Mouse (Mus musculus) kidney, postnatal 0 days (tissue): ENCODE results near the gene Coq8a. TPM values are rescaled to one million over a fixed set of nuclear protein-coding genes. Genes with fewer than 3 reads are reported as not detected.

Experiments used
- ATAC-seq: fragments of 200-750 bp; cut with Nextera tagmentation; replicated peaks from 2 replicates; pipeline ENCODE4 v1.8.0; 2017; ENCODE audit warnings: low read depth, moderate number of reproducible peaks, moderate TSS enrichment, moderate library complexity; ENCODE audit not compliant: low FRiP score
- DNase-seq: peaks from one replicate; pipeline ENCODE4 v3.0.0-alpha.2; 2016; ENCODE audit warnings: low spot score
- H3K27ac ChIP-seq: fragments of 300-500 bp; sonication (generic); 2 replicates; pipeline ENCODE4 v1.5.1; 2014; ENCODE audit warnings: mild to moderate bottlenecking
- H3K27me3 ChIP-seq: fragments of 300-500 bp; sonication (generic); 2 replicates; pipeline ENCODE4 v1.6.1; 2014; ENCODE audit warnings: low read length, mixed read lengths; ENCODE audit not compliant: insufficient read depth
- H3K36me3 ChIP-seq: fragments of 300-500 bp; sonication (generic); 2 replicates; pipeline ENCODE4 v1.6.1; 2014; ENCODE audit warnings: low read length, mixed read lengths; ENCODE audit not compliant: insufficient read depth
- H3K4me1 ChIP-seq: fragments of 300-500 bp; sonication (generic); replicated peaks from 2 replicates; pipeline ENCODE4 v1.6.1; 2014; ENCODE audit warnings: antibody characterized with exemption, low read length, mixed read lengths; ENCODE audit not compliant: insufficient read depth
- H3K4me2 ChIP-seq: fragments of 300-500 bp; sonication (generic); 2 replicates; pipeline ENCODE4 v1.6.1; 2014; ENCODE audit warnings: mild to moderate bottlenecking, low read length, moderate library complexity, mixed read lengths
- H3K4me3 ChIP-seq: fragments of 300-500 bp; sonication (generic); replicated peaks from 2 replicates; pipeline ENCODE4 v1.5.1; 2014; ENCODE audit warnings: low read depth, low read length
- H3K9ac ChIP-seq: fragments of 300-500 bp; sonication (generic); 2 replicates; pipeline ENCODE4 v1.6.1; 2014; ENCODE audit warnings: low read depth, low read length
- H3K9me3 ChIP-seq: fragments of 300-500 bp; sonication (generic); replicated peaks from 2 replicates; pipeline ENCODE4 v1.6.1; 2016; ENCODE audit warnings: low read length, inconsistent platforms, mixed read lengths
- CTCF ChIP-seq: IDR thresholded peaks from 2 replicates; pipeline ENCODE4 v1.5.1; 2016; ENCODE audit warnings: antibody characterized with exemption, low read depth, mild to moderate bottlenecking, moderate library complexity
- WGBS: fragments of 180-500 bp; shearing (Covaris S2); extraction: QIAGEN DNeasy Blood & Tissue Kit; methylation state at CpG from one replicate; pipeline ENCODE4 v1.1.7; 2014; 5-methylcytosine and 5-hydroxymethylcytosine counted together
- polyA plus RNA-seq: library from polyadenylated mRNA; unstranded; fragments of >200 nt; fragmentation: Nextera tagmentation; extraction: Ambion mirVana; gene quantifications from 2 replicates; pipeline ENCODE4 v1.2.1, GENCODE M21; 2015

The Coq8a gene
- polyA plus RNA-seq, 1 experiment from 2014 or later: 31.5 TPM

DNA sequence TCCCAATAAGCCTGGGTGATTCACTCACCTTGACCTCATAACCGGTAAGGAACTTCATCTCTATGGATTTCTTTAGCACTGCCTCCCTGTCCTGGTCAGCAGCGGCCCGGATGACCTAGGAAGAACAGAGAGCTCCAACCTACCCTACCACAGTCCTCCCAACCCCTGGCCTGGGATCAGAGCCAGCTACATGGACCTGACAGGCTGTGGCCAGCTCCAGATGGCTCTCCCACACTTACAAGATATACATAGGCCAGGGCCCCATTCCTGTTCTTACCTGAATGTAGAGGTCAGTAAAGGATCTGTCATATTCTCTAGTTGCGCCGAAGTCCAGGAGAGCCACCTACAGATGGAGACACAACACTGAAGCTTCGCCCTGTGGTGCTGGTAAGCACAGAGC lies 31.1 kb downstream of the Coq8a start:
- TF ChIP-seq CTCF: no peak
- Histone ChIP-seq H3K27me3 (no peaks in the 10 kb centered on the region), H3K27ac (no peak overlapping the region), H3K4me2 (no peak overlapping the region), H3K9ac (no peak overlapping the region), H3K36me3 (peaks cover 17% of the 10 kb centered on the region; the same call in 1 of the 2 replicates), H3K4me1 (no peaks in the 10 kb centered on the region), H3K9me3 (no peaks in the 10 kb centered on the region), H3K4me3 (no peak overlapping the region)
- 88% methylated on average over 6 of the region's 6 CpGs for WGBS
- DNase-seq: no peak
- ATAC-seq: no peak

DNA sequence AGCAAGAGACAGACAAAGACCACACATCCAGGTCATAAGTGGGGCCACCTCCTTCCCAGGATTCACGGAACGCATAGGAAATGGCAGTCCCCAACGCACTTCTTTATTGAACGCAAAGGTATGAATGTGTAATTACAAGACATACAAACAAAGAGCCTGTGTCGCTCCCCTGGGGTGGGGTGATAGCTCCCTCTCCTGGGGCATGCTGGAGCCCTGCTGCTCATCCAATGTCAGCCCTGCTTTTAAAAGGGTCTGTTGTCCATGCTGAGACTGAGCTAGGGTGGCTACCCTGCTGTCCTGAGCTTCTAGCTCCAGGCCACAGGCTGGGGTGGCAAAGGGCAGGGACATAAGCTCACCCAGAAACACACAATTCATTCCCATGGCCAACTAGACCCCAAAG lies 32.9 kb downstream of the Coq8a start:
- 87% methylated on average over 5 of the region's 5 CpGs for WGBS
- no peak for DNase-seq
- H3K4me2 ChIP-seq: no peak overlapping the region

DNA sequence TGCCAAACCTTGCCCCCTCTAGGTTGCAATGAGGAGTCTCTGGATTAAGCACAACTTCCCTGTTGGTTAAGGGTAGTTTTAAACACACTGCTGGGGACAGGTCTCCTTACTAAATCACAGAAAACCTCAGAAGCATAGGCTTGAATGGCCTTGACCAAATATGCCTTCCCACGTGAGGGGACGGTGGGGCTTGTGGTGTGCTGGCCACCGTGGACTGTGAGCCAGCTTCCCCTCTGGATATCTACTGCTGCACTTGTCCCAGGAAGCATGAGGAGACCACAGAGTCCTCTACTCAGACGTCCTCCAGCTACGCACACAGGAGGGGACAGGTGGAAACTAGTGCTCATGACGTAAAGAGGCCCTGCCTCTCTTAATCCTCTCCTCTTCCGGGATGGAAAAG lies 36.4 kb downstream of the Coq8a start:
- Histone ChIP-seq H3K36me3 (peaks cover 27% of the 10 kb centered on the region), H3K4me3 (no peak overlapping the region), H3K9me3 (no peaks in the 10 kb centered on the region), H3K4me2 (no peak overlapping the region), H3K27me3 (no peaks in the 10 kb centered on the region), H3K9ac (no peak overlapping the region), H3K27ac (no peak overlapping the region), H3K4me1 (no peaks in the 10 kb centered on the region)
- 82% methylated on average over 7 of the region's 7 CpGs for WGBS
- ATAC-seq (no peak), DNase-seq (no peak)
- no peak for TF ChIP-seq CTCF

More for the DNA sequence above, 32.9 kb downstream of the Coq8a start:
- peak; percentile 29; the same call in 1 of the 2 replicates for TF ChIP-seq CTCF
- H3K9ac ChIP-seq: no peak overlapping the region
- no peak overlapping the region for H3K27ac ChIP-seq
- H3K36me3 ChIP-seq: peaks cover 33% of the 10 kb centered on the region
- no peaks in the 10 kb centered on the region for H3K9me3 ChIP-seq
- H3K4me3 ChIP-seq: no peak overlapping the region
- no peaks in the 10 kb centered on the region for H3K4me1 ChIP-seq
- no peak for ATAC-seq
- H3K27me3 ChIP-seq: no peaks in the 10 kb centered on the region

DNA sequence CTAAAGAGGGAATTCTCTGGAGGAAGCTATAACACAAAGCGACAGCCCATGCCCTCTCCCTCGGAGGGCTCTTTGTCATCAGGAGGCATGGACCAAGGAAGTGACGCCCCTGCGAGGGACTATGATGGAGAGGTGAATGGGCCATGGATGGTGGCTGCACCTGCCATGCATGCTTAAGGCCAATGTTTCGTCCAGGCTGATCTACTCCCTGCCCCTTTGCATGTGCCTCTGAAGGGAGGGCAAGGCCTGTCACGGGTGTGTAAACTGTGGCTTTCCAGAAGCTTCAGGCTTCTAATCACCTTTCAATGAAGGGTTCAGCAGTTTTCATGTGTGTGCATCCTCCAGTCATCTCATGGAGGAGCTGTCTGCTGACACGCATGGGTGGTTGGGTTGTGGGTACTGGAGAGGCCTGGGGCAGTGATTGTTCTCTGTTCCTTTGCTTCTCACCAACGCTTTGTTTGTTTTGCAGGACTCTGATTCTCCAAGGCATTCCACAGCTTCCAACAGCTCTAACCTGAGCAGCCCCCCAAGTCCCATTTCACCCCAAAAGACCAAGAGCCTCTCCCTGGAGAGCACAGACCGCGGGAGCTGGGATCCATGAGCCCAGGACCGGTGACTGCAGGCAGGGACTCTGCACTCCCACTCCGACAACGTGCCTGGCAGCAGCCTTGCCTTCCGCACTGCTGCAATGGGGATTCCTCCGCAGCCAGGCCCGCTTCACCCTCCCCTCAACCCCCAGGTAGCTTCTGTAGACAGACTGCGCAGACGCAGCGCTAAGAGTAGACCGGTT lies 37.6 kb downstream of the Coq8a start:
- Histone ChIP-seq H3K9me3 (no peaks in the 10 kb centered on the region), H3K27me3 (no peaks in the 10 kb centered on the region), H3K36me3 (peaks cover 25% of the 10 kb centered on the region)

DNA sequence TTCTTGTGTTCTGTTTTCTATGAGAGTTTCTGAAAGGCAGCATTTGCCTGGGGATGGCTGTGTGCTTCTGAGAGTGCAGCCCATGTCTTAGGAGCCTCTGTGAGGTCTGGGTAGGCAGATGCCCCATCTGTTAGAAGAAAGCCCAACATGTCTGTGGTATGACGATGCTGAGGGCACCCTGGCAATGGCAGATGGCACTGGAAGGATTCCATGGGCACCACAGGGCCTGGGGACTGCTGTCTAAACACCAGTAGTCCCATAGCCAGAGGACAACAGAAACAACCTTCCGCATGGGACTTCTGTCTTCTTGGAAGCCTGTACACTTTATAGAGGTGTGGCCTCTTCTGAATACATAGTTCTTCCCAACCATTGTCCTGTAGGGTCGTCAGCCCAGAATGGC lies 38.2 kb downstream of the Coq8a start:
- no peak overlapping the region for H3K4me3 ChIP-seq
- H3K27ac ChIP-seq: no peak overlapping the region
- WGBS: 75% methylated on average over 3 of the region's 3 CpGs
- no peaks in the 10 kb centered on the region for H3K27me3 ChIP-seq
- no peaks in the 10 kb centered on the region for H3K4me1 ChIP-seq
- no peak overlapping the region for H3K9ac ChIP-seq
- H3K4me2 ChIP-seq: no peak overlapping the region
- no peak for TF ChIP-seq CTCF
- DNase-seq: no peak
- peaks cover 19% of the 10 kb centered on the region; the same call in 1 of the 2 replicates for H3K36me3 ChIP-seq
- no peak for ATAC-seq
- no peaks in the 10 kb centered on the region for H3K9me3 ChIP-seq

More for the DNA sequence above, 37.6 kb downstream of the Coq8a start:
- no peak for TF ChIP-seq CTCF
- peak; percentile 44; the same call in 1 of the 2 replicates for ATAC-seq
- no peaks in the 10 kb centered on the region for H3K4me1 ChIP-seq
- H3K27ac ChIP-seq: no peak overlapping the region
- H3K4me3 ChIP-seq: no peak overlapping the region
- peak; percentile 51 for DNase-seq
- WGBS: 76% methylated on average over 20 of the region's 20 CpGs
- no peak overlapping the region for H3K9ac ChIP-seq
- no peak overlapping the region for H3K4me2 ChIP-seq

DNA sequence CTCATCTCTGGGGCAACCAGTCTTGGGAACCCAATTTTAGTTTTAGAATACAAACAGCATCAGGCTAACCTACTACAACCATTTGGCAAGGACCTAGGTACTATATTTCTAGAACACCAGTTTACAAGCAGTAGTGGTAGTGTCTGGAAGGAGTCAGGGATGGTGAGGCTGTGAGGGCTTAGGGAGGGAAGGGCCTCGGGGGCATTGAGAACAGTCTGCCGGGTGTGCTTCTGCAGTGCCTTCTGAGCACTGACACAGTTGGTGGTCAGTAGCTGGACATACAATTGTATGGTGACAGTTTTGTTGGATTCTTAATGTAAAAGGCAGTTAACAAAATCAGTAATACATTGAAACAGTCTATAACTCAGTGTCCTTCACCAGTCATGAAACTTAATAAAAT lies 38.9 kb downstream of the Coq8a start:
- DNase-seq: no peak
- H3K9ac ChIP-seq: no peak overlapping the region
- peaks cover 19% of the 10 kb centered on the region; the same call in 1 of the 2 replicates for H3K36me3 ChIP-seq
- no peak overlapping the region for H3K4me3 ChIP-seq
- no peaks in the 10 kb centered on the region for H3K27me3 ChIP-seq
- no peaks in the 10 kb centered on the region for H3K4me1 ChIP-seq
- 69% methylated on average over 2 of the region's 2 CpGs for WGBS
- H3K4me2 ChIP-seq: no peak overlapping the region
- ATAC-seq: no peak
- no peak for TF ChIP-seq CTCF
- H3K27ac ChIP-seq: no peak overlapping the region
- no peaks in the 10 kb centered on the region for H3K9me3 ChIP-seq
